Mouse (Mus musculus): ENCODE measurements around the gene Klk1b5. TPM values are rescaled to one million over a fixed set of nuclear protein-coding genes. Genes with fewer than 3 reads are reported as not detected.
A peak's percentile ranks its signal among the peaks of the same experiment; 100 is the strongest.
"Not testable (repeated sequence)": the region's sequence is repeated elsewhere in the genome, so short reads cannot be mapped to it uniquely, and the experiment has no call there.

Gene Klk1b5
- polyA plus RNA-seq, 1 experiment from 2014 or later, result not detected

GRCm38 (mm10) chr7:44246984-44247470 lies 31.3 kb downstream of the Klk1b5 start:
- Histone ChIP-seq H3K4me1 (replicated peaks; ENCODE audit: control insufficient read depth, insufficient read depth, low read length) (peaks cover 4% of the 10 kb centered on the region; the same call in 1 of the 2 replicates), H3K4me2 (replicated peaks; ENCODE audit: low read depth, low read length) (peak overlapping the region; percentile 67), H3K36me3 (ENCODE audit: control insufficient read depth, insufficient read depth, low read length) (peaks cover 17% of the 10 kb centered on the region), H3K27me3 (ENCODE audit: control insufficient read depth, insufficient read depth, low read length) (no peaks in the 10 kb centered on the region), H3K9ac (ENCODE audit: low read depth, low read length) (peak overlapping the region; percentile 86), H3K27ac (ENCODE audit: low read depth, low read length) (peak overlapping the region; percentile 71), H3K9me3 (ENCODE audit: control insufficient read depth, low read length) (no peaks in the 10 kb centered on the region), H3K4me3 (ENCODE audit: low read depth, low read length) (peak overlapping the region; percentile 82)
- peak; percentile 73 for DNase-seq (ENCODE audit: low spot score)
- under 1% methylated on average over 22 of the region's 23 CpGs for WGBS
- peak; percentile 19 for ATAC-seq (ENCODE audit: low FRiP score)

- ATAC-seq (ENCODE audit: low FRiP score) (no peak), DNase-seq (ENCODE audit: low spot score) (no peak)
- Histone ChIP-seq H3K36me3 (ENCODE audit: control insufficient read depth, insufficient read depth, low read length) (peaks cover 17% of the 10 kb centered on the region), H3K9ac (ENCODE audit: low read depth, low read length) (peak overlapping the region; percentile 86), H3K4me1 (replicated peaks; ENCODE audit: control insufficient read depth, insufficient read depth, low read length) (peaks cover 4% of the 10 kb centered on the region; the same call in 1 of the 2 replicates), H3K27ac (ENCODE audit: low read depth, low read length) (no peak overlapping the region), H3K27me3 (ENCODE audit: control insufficient read depth, insufficient read depth, low read length) (no peaks in the 10 kb centered on the region), H3K4me3 (ENCODE audit: low read depth, low read length) (peak overlapping the region; percentile 82), H3K9me3 (ENCODE audit: control insufficient read depth, low read length) (no peaks in the 10 kb centered on the region), H3K4me2 (replicated peaks; ENCODE audit: low read depth, low read length) (peak overlapping the region; percentile 67)
- 96% methylated on average over 2 of the region's 2 CpGs for WGBS
These were observed 32.2 kb downstream of the Klk1b5 start for GRCm38 (mm10) chr7:44247971-44248370.

- Histone ChIP-seq H3K4me1 (replicated peaks; ENCODE audit: control insufficient read depth, insufficient read depth, low read length) (peaks cover 4% of the 10 kb centered on the region; the same call in 1 of the 2 replicates), H3K27ac (ENCODE audit: low read depth, low read length) (no peak overlapping the region), H3K4me3 (ENCODE audit: low read depth, low read length) (no peak overlapping the region; the same call in 1 of the 2 replicates), H3K36me3 (ENCODE audit: control insufficient read depth, insufficient read depth, low read length) (peaks cover 17% of the 10 kb centered on the region), H3K9ac (ENCODE audit: low read depth, low read length) (no peak overlapping the region), H3K27me3 (ENCODE audit: control insufficient read depth, insufficient read depth, low read length) (no peaks in the 10 kb centered on the region), H3K4me2 (replicated peaks; ENCODE audit: low read depth, low read length) (no peak overlapping the region), H3K9me3 (ENCODE audit: control insufficient read depth, low read length) (no peaks in the 10 kb centered on the region)
- no peak for ATAC-seq (ENCODE audit: low FRiP score)
- no peak for DNase-seq (ENCODE audit: low spot score)
- 99% methylated on average over 4 of the region's 4 CpGs for WGBS
These were observed 33.5 kb downstream of the Klk1b5 start for GRCm38 (mm10) chr7:44249248-44249647.

- ATAC-seq (ENCODE audit: low FRiP score); H3K4me1 ChIP-seq (replicated peaks; ENCODE audit: control insufficient read depth, insufficient read depth, low read length); H3K4me3 ChIP-seq (ENCODE audit: low read depth, low read length); H3K4me2 ChIP-seq (replicated peaks; ENCODE audit: low read depth, low read length); H3K27ac ChIP-seq (ENCODE audit: low read depth, low read length); DNase-seq (ENCODE audit: low spot score); H3K27me3 ChIP-seq (ENCODE audit: control insufficient read depth, insufficient read depth, low read length); H3K9me3 ChIP-seq (ENCODE audit: control insufficient read depth, low read length); H3K9ac ChIP-seq (ENCODE audit: low read depth, low read length): not testable (repeated sequence)
- WGBS, result 96% methylated on average over 17 of the region's 17 CpGs
- H3K36me3 ChIP-seq (ENCODE audit: control insufficient read depth, insufficient read depth, low read length), result peaks cover 17% of the 10 kb centered on the region
These were observed 35.1 kb downstream of the Klk1b5 start for GRCm38 (mm10) chr7:44250732-44251275.

GRCm38 (mm10) chr7:44253023-44253616 lies 37.4 kb downstream of the Klk1b5 start:
- WGBS, result 70% methylated on average over 15 of the region's 15 CpGs
- H3K36me3 ChIP-seq (ENCODE audit: control insufficient read depth, insufficient read depth, low read length), result peaks cover 17% of the 10 kb centered on the region
- no peak overlapping the region for H3K27ac ChIP-seq (ENCODE audit: low read depth, low read length)
- DNase-seq (ENCODE audit: low spot score) (no peak), ATAC-seq (ENCODE audit: low FRiP score) (no peak)
- no peaks in the 10 kb centered on the region for H3K9me3 ChIP-seq (ENCODE audit: control insufficient read depth, low read length)
- H3K27me3 ChIP-seq (ENCODE audit: control insufficient read depth, insufficient read depth, low read length), result no peaks in the 10 kb centered on the region
- H3K9ac ChIP-seq (ENCODE audit: low read depth, low read length), result no peak overlapping the region
- no peak overlapping the region for H3K4me3 ChIP-seq (ENCODE audit: low read depth, low read length)
- H3K4me2 ChIP-seq (replicated peaks; ENCODE audit: low read depth, low read length), result no peak overlapping the region
- 0 out of 2 replicates have a peak, but pooled peaks cover 2% of the 10 kb centered on the region for H3K4me1 ChIP-seq (replicated peaks; ENCODE audit: control insufficient read depth, insufficient read depth, low read length)

GRCm38 (mm10) chr7:44254930-44255329 lies 39.2 kb downstream of the Klk1b5 start:
- H3K27ac ChIP-seq (ENCODE audit: low read depth, low read length), result no peak overlapping the region
- no peaks in the 10 kb centered on the region for H3K4me1 ChIP-seq (replicated peaks; ENCODE audit: control insufficient read depth, insufficient read depth, low read length)
- 82% methylated on average over 6 of the region's 6 CpGs for WGBS
- DNase-seq (ENCODE audit: low spot score) (no peak), ATAC-seq (ENCODE audit: low FRiP score) (no peak)
- H3K27me3 ChIP-seq (ENCODE audit: control insufficient read depth, insufficient read depth, low read length), result no peaks in the 10 kb centered on the region
- no peaks in the 10 kb centered on the region for H3K9me3 ChIP-seq (ENCODE audit: control insufficient read depth, low read length)
- H3K4me2 ChIP-seq (replicated peaks; ENCODE audit: low read depth, low read length), result no peak overlapping the region
- no peak overlapping the region for H3K4me3 ChIP-seq (ENCODE audit: low read depth, low read length)
- H3K36me3 ChIP-seq (ENCODE audit: control insufficient read depth, insufficient read depth, low read length), result peaks cover 7% of the 10 kb centered on the region
- H3K9ac ChIP-seq (ENCODE audit: low read depth, low read length), result no peak overlapping the region

GRCm38 (mm10) chr7:44257278-44257677 lies 41.5 kb downstream of the Klk1b5 start, which contains the start of gene Acp4:
Gene Acp4, minus strand, starts transcription at chr7:44257378.
- Histone ChIP-seq H3K27ac (ENCODE audit: low read depth, low read length) (no peak within 1 kb of the TSS), H3K4me1 (replicated peaks; ENCODE audit: control insufficient read depth, insufficient read depth, low read length) (no peaks in the 10 kb centered on the region), H3K36me3 (ENCODE audit: control insufficient read depth, insufficient read depth, low read length) (no peaks in the 10 kb centered on the region), H3K9ac (ENCODE audit: low read depth, low read length) (no peak within 1 kb of the TSS), H3K4me3 (ENCODE audit: low read depth, low read length) (no peak within 1 kb of the TSS), H3K27me3 (ENCODE audit: control insufficient read depth, insufficient read depth, low read length) (no peaks in the 10 kb centered on the region; the same call in 1 of the 2 replicates), H3K9me3 (ENCODE audit: control insufficient read depth, low read length) (no peaks in the 10 kb centered on the region), H3K4me2 (replicated peaks; ENCODE audit: low read depth, low read length) (no peak within 1 kb of the TSS)
- WGBS, result 72% methylated on average over 4 of the region's 4 CpGs
- DNase-seq (ENCODE audit: low spot score) (no peak), ATAC-seq (ENCODE audit: low FRiP score) (no peak)

- no peak for DNase-seq (ENCODE audit: low spot score)
- ATAC-seq (ENCODE audit: low FRiP score), result no peak
- no peak overlapping the region for H3K9ac ChIP-seq (ENCODE audit: low read depth, low read length)
- no peak overlapping the region for H3K27ac ChIP-seq (ENCODE audit: low read depth, low read length)
- no peaks in the 10 kb centered on the region for H3K4me1 ChIP-seq (replicated peaks; ENCODE audit: control insufficient read depth, insufficient read depth, low read length)
- no peaks in the 10 kb centered on the region for H3K36me3 ChIP-seq (ENCODE audit: control insufficient read depth, insufficient read depth, low read length)
- H3K9me3 ChIP-seq (ENCODE audit: control insufficient read depth, low read length), result no peaks in the 10 kb centered on the region
- H3K4me2 ChIP-seq (replicated peaks; ENCODE audit: low read depth, low read length), result no peak overlapping the region
- WGBS, result 73% methylated on average over 6 of the region's 6 CpGs
- no peak overlapping the region for H3K4me3 ChIP-seq (ENCODE audit: low read depth, low read length)
- H3K27me3 ChIP-seq (ENCODE audit: control insufficient read depth, insufficient read depth, low read length), result no peaks in the 10 kb centered on the region; the same call in 1 of the 2 replicates
These were observed 44.7 kb downstream of the Klk1b5 start for GRCm38 (mm10) chr7:44260410-44260809.

GRCm38 (mm10) chr7:44261147-44261546 lies 45.4 kb downstream of the Klk1b5 start, which contains the start of gene Gm15517:
Gene Gm15517, plus strand, starts transcription at chr7:44261447.
- Histone ChIP-seq H3K36me3 (ENCODE audit: control insufficient read depth, insufficient read depth, low read length) (no peaks in the 10 kb centered on the region), H3K27ac (ENCODE audit: low read depth, low read length) (no peak within 1 kb of the TSS), H3K27me3 (ENCODE audit: control insufficient read depth, insufficient read depth, low read length) (no peaks in the 10 kb centered on the region; the same call in 1 of the 2 replicates), H3K4me1 (replicated peaks; ENCODE audit: control insufficient read depth, insufficient read depth, low read length) (no peaks in the 10 kb centered on the region), H3K4me2 (replicated peaks; ENCODE audit: low read depth, low read length) (no peak within 1 kb of the TSS), H3K9me3 (ENCODE audit: control insufficient read depth, low read length) (no peaks in the 10 kb centered on the region), H3K4me3 (ENCODE audit: low read depth, low read length) (no peak within 1 kb of the TSS), H3K9ac (ENCODE audit: low read depth, low read length) (no peak within 1 kb of the TSS)
- no peak for ATAC-seq (ENCODE audit: low FRiP score)
- DNase-seq (ENCODE audit: low spot score), result no peak
- WGBS, result 53% methylated on average over 5 of the region's 5 CpGs
